Mouse (Mus musculus) adrenal gland, adult 2 months (tissue): ENCODE results near the gene Ifih1. TPM values are rescaled to one million over a fixed set of nuclear protein-coding genes. Genes with fewer than 3 reads are reported as not detected.

Experiments
- DNase-seq: peaks from one replicate; pipeline ENCODE4 v3.0.0; 2021
- long read RNA-seq: library from polyadenylated mRNA; stranded (forward); transcript quantifications from one replicate; pipeline ENCODE4 v2.0.0, GENCODE M21; 2021
- polyA plus RNA-seq: library from polyadenylated mRNA; depleted of rRNA; stranded (reverse); fragments of >200 nt; gene quantifications from 2 replicates; pipeline ENCODE4 v1.2.3, GENCODE M21; 2012; rRNA removed
- total RNA-seq, 2 experiments: library from RNA; stranded (reverse); gene quantifications; 2 replicates each; pipeline ENCODE4 v1.2.3; 2021

Ifih1 gene
- 10 to 100 TPM; 11.1 to 13.3 TPM for total RNA-seq
- 16.3 and 21.3 TPM in 2 replicates for polyA plus RNA-seq
- long read RNA-seq, full-length matches to known transcripts, result 5 of 5 reads
- long read RNA-seq, partial matches to known transcripts, result 0 of 5 reads
- long read RNA-seq, other reads (novel, unspliced or antisense), result 0 of 5 reads

DNA sequence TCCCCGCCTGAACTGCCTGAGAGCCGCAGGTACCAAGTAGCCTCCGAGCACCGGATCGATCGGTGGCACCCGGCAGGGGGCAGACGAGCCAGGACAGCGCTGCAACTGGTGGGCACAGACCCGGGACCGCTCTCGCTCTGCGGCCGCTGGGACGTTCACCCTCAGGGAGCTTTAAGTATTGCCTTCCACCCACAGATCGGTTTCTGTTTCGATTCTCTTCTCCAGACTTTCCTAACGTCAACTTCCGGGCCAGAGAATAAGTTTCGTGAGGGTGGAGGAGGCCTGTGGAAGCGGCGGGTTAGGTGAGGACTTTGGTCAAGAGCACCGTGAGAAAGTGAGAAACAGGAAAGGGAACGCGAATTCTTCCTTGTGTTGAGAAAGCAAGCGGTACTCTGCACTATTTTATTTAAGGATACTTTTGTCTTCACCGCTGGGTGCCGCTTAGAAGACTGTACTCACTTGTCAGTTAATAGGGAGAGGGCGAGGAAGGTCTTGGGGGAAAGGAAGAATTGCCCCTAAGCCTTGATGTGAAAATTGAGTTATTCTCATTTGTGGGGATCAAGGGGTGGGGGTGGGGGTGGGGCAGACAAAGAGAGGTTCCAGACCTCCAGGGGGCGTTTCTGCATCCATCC, at the start of gene Ifih1:
TSS of gene Ifih1 (minus strand) at position 242 of the 632 bp plus-strand sequence.
- peak; percentile 83 for DNase-seq

DNA sequence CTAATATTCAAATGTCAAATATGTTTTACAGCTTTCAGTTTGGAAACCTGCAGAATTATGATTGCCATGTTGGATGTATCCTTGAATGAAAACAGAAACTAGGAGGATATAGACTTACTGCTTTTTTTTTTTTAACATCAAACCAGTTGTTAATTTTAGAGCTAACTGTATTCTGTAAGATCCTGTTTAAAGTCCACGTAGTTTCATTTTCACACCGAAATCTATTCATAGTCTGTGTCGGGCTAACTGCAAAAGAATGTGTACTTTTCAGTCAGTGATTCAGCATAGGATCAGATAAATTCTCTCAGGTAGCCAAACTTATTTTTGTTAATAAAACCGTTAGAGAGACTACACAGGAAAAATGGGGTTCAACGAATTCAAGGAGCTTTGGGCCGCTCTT, 39.9 kb upstream of the Ifih1 start:
- no peak for DNase-seq

DNA sequence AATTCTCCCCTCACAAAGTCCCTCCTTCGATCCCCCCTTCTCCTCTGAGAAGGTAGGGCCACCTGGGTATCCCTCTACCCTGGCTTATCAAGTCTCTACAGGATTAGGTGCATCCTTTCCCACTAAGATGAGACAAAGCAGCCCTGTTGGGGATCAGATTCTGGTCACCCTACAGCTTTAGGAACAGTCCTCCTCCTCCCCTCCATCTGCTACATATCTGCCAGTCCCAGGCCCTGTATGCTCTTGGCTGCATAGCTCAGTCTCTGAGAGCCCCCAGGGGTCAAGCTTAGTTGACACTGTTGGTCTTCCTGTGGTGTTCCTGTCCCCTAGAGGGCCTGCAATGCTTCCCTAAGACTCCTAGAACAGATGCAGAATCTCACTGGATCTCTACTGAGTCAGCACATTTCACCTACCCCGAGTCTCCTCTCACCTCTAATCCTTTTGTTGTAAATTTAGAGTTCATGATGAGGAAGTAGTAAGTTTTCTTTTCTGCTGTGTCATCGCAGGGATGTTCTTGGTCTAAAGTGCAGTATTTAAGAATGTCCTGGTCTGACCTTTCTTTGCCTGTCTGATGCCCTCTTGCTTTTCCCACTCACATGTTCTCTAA, 39.0 kb upstream of the Ifih1 start:
- no peak for DNase-seq

DNA sequence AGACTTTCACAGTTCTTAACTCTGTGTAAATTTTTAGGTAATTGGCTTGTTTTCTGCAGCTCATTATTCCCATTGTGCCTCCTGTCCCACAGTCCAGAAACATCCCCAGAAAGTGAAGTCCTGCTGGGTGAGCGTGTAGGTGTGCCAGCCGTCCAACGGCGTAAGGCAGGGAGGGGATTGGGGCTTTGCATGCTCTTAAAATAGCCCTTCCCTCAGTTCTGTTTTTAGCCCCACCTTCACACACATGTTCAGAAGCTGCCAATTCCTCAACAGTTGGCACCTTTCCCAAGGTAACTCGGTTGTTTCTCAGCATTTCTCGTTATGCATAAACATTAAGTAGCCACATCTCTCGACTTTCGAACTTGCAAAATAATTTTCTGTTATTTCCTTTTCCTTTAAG, 35.6 kb upstream of the Ifih1 start:
- DNase-seq, result peak; percentile 18

DNA sequence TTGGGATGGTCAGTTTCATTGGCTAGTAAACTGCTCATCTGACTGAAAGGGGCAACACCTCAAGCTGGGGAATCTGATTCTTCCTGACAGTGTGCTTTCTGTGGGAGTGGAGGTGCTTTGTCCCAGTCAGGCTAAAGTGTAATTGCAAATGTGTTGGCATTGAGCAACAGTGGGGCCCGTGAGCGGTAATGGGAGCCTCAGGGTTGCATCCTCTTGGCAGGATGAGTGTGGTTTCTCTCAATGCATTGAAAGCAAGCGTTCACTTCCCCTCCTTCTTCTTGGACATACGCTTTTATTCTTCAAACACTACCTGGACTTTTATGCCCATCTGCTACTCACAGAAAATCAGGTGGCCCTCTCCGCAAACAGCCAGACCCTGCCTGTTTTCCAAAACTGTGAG, 26.7 kb upstream of the Ifih1 start:
- DNase-seq, result no peak

DNA sequence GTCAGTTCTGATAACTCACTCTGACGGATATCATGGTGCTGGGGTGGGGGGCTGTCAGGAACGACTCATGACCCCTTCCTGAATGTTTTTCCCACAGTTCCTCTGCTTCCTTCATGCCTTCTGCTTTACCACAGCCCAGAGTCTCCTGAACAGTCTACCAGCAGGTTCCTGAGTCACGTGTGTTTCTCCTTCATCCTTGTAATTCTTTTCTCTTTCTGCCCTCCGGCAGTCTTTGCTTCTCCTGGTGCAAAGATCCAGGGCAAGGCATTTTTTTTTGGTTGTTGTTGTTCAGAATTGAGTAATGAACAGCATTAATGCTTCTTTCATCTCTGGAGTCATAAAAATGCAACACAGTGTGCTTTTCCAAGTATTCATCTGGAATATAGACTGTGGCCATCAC, 24.7 kb upstream of the Ifih1 start:
- DNase-seq, result no peak

DNA sequence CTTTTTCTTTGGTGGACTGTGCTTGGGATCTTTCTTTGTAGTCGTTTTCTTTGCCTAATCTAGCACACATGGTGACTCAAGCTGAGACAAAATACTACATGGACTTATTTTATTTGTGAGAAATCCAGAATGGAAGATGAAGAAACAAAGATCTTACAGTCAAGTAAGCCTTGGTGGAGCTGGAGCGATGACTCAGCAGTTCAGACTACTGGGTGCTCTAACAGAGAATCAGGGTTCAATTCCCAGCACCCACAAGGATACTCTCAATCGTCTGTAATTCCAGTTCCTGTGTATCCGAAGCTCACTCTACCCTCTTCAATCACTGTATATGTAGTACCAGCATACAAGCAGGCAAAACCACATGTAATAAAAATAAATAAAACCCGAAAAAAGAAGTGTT, 24.2 kb upstream of the Ifih1 start:
- DNase-seq, result no peak

DNA sequence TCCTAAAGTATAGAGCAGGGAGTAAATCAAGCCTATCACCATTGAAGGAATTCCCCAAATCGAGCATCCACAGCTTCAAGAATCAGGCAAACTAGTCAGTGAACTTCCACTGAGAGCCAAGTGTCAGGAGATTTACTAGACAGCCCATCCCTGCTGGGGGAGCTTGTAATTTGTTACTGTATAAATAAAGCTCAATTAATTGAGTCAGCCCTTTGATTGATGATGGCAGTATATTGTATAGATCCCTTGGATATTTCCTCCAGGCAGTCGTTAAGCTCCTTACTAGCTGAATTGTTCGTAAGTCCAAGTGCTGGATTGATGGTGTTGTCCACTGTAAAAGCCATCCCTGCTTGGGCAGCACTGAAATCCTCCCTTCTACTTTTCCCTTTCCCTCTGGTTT, 23.8 kb upstream of the Ifih1 start:
- DNase-seq, result no peak

DNA sequence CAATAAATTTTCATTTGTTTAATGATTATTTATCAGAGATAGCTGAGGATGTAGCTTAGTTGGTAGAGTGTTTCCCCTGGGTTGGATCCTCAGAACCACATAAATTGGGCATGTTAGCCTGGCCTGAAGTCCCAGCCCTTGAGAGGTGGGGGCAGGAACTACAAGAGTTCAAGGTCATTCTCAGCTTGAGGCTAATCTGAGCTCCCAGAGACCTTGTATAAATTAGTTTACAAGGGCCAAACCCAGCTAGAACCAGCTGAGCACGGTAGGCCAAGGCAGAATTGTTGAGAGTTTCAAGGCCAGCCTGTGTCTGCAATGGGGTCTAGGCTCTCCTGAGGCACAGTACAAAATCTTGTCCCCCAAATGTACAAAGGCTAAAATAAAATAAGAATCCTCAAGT, 19.5 kb upstream of the Ifih1 start:
- no peak for DNase-seq

DNA sequence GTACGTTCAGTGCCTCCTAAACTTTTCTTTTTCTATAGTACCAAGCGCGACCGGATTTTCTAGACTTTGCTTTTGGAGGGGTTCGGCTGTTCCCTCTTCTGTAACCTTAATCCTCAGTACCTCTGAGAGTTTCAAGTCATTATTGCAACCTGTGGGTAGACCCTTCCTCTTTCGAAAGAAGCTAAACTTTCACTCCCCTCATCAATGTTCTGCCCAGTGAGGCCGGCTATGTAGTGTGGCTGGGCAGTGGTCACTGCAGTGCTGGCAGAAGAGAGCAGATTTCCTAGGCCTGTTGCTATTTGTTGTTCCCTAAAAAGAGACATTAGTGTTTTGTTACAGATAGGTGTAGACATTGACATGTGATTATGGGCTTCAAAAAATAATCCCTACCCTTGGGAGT, 18.8 kb upstream of the Ifih1 start:
- DNase-seq, result no peak

DNA sequence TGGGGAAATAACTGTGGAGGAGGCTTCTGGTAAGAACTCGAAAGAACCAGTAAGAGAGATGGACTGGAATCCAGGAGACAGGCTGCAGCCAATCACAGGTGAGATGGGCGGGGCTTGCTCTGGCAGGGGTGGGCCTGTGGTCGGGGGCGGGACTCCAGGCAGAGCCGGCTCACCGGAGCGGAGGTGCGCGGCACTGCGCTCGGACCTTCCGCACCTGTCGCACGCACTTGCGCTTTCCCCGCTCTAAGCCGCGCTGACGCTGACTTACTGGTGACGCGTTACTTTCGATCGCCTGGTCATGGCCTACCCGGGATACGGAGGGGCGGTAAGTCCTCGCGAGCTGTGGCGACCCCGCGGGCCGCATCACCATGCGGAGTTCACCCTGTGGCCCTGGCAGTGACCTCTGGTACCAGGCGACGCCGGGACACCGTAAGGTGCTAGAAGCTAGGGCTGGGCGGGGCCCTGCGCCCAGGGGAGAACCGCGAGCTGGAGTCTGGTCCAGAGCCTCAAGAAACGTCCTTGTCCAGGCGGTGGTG, 18.1 kb upstream of the Ifih1 start, which contains the start of gene Gca:
TSS of gene Gca (plus strand) at position 151 of the 536 bp plus-strand sequence.
- DNase-seq, result peak; percentile 88

DNA sequence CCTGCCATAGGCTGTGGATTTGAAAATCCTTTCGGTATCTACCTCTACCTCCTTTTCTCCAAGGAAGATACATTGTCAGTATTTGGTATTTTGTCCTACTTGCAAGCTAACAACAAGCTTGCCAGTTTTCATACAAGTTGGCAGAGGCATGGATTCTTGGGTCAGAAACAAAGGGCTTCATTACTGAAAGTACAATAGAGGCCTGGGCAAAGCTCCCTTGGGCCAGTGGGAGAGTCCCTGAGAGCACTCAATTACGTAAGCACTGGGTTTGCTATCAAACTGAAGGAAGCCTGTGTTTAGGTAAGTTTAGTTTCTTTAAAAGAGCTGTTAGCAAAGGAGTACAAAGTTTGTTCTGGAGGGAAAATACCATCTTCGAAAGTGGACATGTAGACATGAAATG, 16.5 kb upstream of the Ifih1 start:
- no peak for DNase-seq

DNA sequence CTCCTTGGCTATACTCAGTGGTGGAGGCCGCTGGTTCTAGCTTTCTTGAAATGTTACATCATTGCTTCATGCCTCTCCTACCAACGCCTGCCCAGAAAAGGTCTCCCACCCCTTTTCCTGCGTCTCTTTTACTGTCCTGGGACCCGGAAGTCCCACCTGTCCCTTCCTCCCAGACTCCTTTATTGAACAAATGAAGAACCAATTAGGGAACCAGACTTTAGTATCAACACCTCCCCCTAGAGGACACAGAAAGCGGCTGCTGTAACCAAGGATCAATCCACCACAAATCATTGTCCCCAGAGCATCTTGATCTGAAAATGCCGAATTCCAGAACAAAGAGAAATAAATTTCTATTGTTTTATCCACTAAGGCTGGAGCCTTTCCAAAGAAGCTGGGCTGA, 14.5 kb upstream of the Ifih1 start:
- no peak for DNase-seq

DNA sequence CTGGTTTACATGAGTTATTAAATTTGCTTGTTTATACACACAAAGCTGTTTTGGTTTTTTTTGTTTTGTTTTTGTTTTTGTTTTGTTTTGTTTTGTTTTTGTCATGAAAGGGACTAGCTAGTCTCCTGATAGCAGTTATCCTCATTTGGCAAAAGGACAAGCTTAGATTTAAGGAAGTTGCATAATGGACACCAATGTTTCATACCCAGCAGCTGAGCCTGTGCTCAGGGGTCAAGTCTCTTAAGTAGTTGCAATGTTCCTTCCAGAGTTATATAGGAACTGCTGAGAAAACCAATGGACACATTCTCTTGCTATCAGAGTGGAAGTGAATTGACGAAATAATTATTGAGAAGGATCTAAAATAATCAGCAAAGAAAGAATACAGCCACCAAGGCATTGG, 10.0 kb upstream of the Ifih1 start:
- no peak for DNase-seq

DNA sequence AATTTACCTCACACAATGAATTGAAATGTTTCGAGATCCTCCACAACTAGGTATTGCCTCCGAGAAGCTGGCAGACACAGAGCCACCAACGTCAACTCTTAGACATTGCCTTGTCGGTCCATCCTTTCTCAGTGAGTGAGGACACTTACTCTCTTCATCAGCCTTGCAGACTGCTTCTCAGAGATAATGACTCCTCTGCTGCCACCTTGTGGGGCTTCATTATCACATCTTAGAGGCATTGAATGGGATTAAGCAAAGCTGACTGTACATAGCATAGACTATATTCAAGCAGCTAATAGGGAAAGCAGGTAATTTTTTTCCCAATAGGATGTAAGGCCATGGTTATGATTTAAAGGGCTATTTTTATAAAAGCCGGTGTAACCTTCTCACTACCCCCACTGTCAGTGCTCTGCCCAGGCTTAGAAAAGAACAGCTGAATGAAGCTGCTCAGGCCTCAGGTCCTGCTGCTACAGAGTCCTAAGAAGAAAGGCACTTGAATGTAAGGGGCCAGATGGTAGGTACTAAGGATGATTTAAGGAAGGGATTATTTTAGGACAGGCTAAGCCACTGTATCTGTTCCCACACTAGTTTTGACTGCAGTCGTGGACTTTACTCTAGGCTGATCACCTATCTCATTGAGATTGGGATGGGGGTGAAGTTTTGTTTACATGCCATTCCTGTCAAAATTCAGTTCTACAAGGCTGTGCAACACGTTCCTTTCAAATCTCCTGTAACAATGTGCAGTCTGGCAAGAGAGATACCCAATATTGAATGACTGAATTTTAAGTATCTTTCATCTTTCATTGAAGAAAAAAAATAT, 8.7 kb upstream of the Ifih1 start:
- DNase-seq, result peak; percentile 60

DNA sequence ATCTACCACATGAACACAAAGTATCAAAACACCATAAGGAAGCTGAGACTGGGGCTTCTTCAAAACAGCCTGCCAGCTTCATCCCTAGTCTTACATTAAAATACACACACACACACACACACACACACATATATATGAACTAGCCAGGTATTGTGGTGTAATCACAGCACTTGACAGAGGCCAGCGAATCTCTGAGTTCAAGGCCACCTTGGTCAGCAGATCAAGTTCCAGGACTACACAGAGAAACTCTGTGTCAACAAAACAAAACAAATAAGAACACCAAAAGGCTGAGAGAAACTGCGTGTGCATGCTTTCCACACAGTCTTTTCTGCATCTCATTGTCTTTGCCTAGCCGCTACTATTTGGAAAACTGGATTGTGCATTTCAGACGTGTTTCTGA, 6.4 kb upstream of the Ifih1 start:
- DNase-seq, result no peak

DNA sequence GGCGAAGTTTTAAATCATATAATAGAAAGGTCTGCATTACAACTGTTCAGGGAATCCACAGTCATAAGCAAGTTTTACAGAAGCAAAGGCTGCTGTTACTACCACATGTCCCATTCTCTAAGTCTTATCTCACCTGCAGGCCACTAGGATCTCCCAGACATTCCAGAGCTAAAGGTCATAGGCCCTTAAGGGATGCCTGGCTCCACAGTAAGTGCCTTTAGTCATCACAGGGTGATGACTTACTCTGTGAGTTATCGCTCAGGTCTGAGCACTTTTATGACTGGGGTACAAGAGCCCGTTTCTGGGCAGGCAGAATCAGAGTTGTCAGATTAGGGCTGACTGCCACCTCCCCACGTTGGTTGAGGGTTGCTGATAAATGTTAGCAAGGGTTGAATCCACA, 5.8 kb upstream of the Ifih1 start:
- DNase-seq, result no peak

DNA sequence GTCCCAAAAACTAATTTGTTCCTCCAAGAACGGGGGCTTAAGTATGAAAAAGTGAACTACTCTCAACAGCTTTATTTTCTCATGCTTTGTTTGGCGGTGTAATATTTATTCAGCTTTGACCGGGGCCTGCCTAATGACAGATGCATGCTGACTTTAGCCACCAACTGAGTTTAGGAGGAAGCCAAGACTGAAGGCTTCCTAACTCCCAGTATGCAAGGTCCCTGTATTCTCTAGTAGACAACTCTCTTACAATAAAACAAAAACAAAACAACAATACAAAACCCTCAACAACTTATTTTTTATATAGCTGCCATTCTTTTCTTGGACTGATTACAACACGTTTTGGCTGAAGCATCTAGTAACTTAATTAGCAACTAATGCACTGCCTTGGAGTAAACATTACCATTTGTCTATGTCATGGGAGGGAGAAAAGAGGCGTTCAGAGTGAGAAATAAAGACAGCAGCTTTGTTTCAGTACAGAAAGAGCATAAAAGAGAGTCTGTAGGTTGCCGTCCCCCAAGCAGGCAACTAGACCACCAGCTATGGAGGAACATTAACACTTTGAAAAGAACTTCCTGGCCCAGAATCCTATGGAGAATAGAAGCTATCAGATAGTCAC, 725 bp upstream of the Ifih1 start:
- no peak for DNase-seq

DNA sequence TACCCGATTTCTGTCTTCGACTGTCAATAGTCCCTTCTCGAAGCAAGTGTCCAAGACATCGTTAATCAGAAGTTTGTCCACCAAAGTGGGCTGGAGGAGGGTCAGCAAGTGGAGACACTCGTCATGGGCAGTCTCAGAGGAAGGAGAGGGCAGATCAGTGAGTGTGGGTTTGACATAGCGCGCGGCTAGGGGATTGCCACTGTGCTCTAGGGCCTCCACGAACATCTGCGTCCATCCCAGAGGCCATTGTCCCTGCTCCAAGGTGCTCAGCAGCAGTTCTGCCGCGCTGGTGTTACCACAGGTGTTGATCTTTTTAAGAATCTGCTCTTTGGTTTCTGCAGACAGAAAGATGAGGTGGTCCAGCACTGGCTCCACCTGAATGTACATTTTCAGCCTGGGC, 580 bp downstream of the Ifih1 start:
- peak; percentile 30 for DNase-seq

DNA sequence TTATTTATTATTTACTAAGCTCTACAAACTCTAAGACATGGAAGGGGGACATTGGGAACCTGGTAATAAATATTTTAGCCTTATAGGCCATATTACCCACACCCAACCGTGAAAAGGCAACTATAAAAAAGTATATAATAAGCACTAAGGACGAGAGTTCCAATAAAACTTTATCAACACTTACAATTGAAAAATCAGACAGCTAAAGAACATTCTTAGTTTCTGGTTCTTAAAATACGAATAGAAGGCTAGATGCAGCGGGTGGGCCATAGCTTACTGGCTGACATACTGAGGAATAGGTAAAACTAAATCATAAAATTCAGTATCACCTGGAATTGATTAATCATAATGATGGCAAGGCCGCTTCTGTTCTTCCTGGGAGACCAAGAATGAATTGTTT, 1.2 kb downstream of the Ifih1 start:
- no peak for DNase-seq

DNA sequence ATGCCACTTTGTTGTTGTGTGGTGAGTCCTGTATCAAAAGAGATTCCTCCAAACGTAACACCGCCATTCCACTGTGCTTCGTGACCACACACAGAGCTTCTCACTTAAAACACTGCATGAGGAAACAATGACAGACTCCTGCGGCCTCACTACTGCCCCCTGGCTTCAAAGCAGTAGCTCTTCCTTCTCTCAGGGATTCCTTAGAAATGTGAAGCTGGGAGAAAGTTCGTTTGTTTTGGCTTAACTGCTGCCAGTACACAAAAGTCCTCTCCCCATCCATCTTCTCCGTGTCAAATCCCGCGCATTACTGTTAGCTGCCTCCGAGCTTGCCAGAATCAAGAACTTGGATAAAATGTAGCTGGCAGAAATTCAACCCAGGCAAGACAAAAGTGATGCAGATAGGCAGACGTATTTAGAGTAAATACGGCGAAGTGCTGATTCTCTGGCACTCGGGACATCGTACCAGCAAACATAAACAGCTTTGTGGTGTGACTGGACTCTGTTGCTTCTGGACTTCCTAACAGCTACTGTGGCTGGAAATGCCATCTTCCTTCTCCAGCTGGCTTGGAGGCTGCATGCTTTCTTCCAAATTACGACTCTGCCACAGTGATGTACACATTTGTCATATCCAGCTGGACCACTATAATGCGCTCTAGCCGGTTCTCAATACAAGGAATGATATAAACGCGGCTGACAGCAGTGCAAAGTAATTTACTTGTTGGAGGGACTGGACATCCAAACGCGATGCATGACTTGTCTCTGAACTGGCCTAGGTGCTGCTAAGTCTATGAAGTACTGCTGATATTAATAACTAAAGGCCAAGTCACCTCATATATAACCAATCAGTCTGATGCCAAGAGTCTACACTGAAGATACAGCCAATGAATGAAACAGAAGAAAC, 2.4 kb downstream of the Ifih1 start:
- peak; percentile 61 for DNase-seq
